9 mouse cellular contexts compared by ENCODE assay signal in genomic region chr11:4160758-4161480, GRCm38 (mm10). TPM values are rescaled to one million over a fixed set of nuclear protein-coding genes. Genes with fewer than 3 reads are reported as not detected.
A peak's percentile ranks its signal among the peaks of the same experiment; 100 is the strongest.
DNase-seq lines count a peak whose midpoint lies in the region; ATAC-seq and TF ChIP-seq lines count a peak whose summit lies in the region.
"Had no signal": no experiment of that assay in that cellular context is flagged by ENCODE, and none has a peak within 500 bp of the region (broad histone marks: within the 10 kb centered on the region; RNA-seq: fewer than 3 reads in every experiment).

No protein-coding gene starts in this region.

- peak overlapping the region; percentile 83 to 94; a peak in 3 of 4 replicates for H3K27ac ChIP-seq in heart, embryonic 14.5 days (replicated peaks in 1 of 2; ENCODE audit: control insufficient read depth in 1 of 2, insufficient read depth in 1 of 2, low read depth in 2 of 2, low read length in 2 of 2)
- H3K27ac ChIP-seq in ES-E14 (ENCODE audit: insufficient read depth, low read depth, low read length, poor library complexity, severe bottlenecking) (no peak overlapping the region), macrophage (peak overlapping the region; percentile 33)
- H3K27ac ChIP-seq in forebrain, embryonic 14.5 days (ENCODE audit: low read depth, low read length), result peak overlapping the region; percentile 89

- H3K27me3 ChIP-seq in heart, embryonic 14.5 days (ENCODE audit: control insufficient read depth, insufficient read depth, low read length), result no peaks in the 10 kb centered on the region
- no peaks in the 10 kb centered on the region for H3K27me3 ChIP-seq in forebrain, embryonic 14.5 days (replicated peaks; ENCODE audit: control insufficient read depth, insufficient read depth, low read length)
- H3K27me3 ChIP-seq: Patski had no signal

- ATAC-seq in heart, embryonic 14.5 days (ENCODE audit: insufficient number of reproducible peaks, insufficient read depth, low FRiP score, low read depth), result no peak
- ATAC-seq in forebrain, embryonic 14.5 days, result peak; percentile 6; the same call in 1 of the 2 replicates

- 6% methylated on average over 15 of the region's 15 CpGs for WGBS in heart, embryonic 14.5 days
- WGBS in forebrain, embryonic 14.5 days, result 8% methylated on average over 15 of the region's 15 CpGs
- WGBS in macrophage (ENCODE audit: missing documents), result 7% methylated on average over 15 of the region's 15 CpGs

- H3K4me1 ChIP-seq in heart, embryonic 14.5 days (ENCODE audit: control insufficient read depth in 2 of 2, insufficient read depth in 2 of 2, low read length in 2 of 2), result peaks cover 0 to 36% of the 10 kb centered on the region in 2 experiments; a peak in 2 of 4 replicates
- H3K4me1 ChIP-seq in ES-E14 (ENCODE audit: control insufficient read depth in 2 of 2, insufficient read depth in 2 of 2, low read length in 2 of 2, poor library complexity in 1 of 2), result peaks cover 0 to 2% of the 10 kb centered on the region in 2 experiments; a peak in 1 of 4 replicates
- H3K4me1 ChIP-seq in forebrain, embryonic 14.5 days (ENCODE audit: control insufficient read depth, insufficient read depth, low read length), result peaks cover 13% of the 10 kb centered on the region

- in situ Hi-C loops in ES-E14 (cut with MboI; ENCODE audit: low sequenced_read_pairs in 2 of 2, unreplicated experiment in 2 of 2), result no loop called here

- no peaks in the 10 kb centered on the region for H3K9me3 ChIP-seq in heart, embryonic 14.5 days (ENCODE audit: control insufficient read depth, low read length)
- no peaks in the 10 kb centered on the region for H3K9me3 ChIP-seq in ES-E14 (ENCODE audit: control insufficient read depth, insufficient read depth, low read depth, low read length)
- no peaks in the 10 kb centered on the region for H3K9me3 ChIP-seq in forebrain, embryonic 14.5 days (replicated peaks; ENCODE audit: control insufficient read depth, low read length)

- peak overlapping the region; percentile 74 to 91 for H3K4me3 ChIP-seq in heart, embryonic 14.5 days (ENCODE audit: control insufficient read depth in 1 of 2, insufficient read depth in 1 of 2, low read depth in 1 of 2, low read length in 2 of 2)
- peak overlapping the region; percentile 85 to 94 for H3K4me3 ChIP-seq in ES-E14 (ENCODE audit: insufficient read depth in 1 of 2, low read depth in 1 of 2, low read length in 2 of 2, poor library complexity in 1 of 2, severe bottlenecking in 1 of 2)
- H3K4me3 ChIP-seq in forebrain, embryonic 14.5 days (ENCODE audit: low read depth, low read length), result peak overlapping the region; percentile 90
- H3K4me3 ChIP-seq in macrophage (ENCODE audit: inconsistent target), result peak overlapping the region; percentile 75

- intact Hi-C loops in gastrocnemius, postnatal 14 days (cut with DNase I; ENCODE audit: low total_unique reads), result no loop called here

- DNase-seq in heart, adult 18-20 months, result no peak
- DNase-seq in ES-E14 (ENCODE audit: low read depth, low spot score), result no peak
- no peak for DNase-seq in forebrain, embryonic 14.5 days (ENCODE audit: low spot score)
- DNase-seq in frontal cortex, postnatal 10 days (ENCODE audit: low spot score in 2 of 2), result no peak
- DNase-seq in gastrocnemius, postnatal 14 days, result no peak
- DNase-seq in left cerebral cortex, adult 18-20 months (ENCODE audit: low spot score in 2 of 2), result no peak

- peak overlapping the region; percentile 91 for H3K4me2 ChIP-seq in heart, embryonic 14.5 days (ENCODE audit: low read length)
- H3K4me2 ChIP-seq in forebrain, embryonic 14.5 days (ENCODE audit: low read length), result peak overlapping the region; percentile 68

- peak overlapping the region; percentile 82 for H3K9ac ChIP-seq in heart, embryonic 14.5 days (ENCODE audit: low read length)
- peak overlapping the region; percentile 97 for H3K9ac ChIP-seq in ES-E14 (ENCODE audit: insufficient read depth, low read depth, low read length, poor library complexity, severe bottlenecking)
- peak overlapping the region; percentile 87 for H3K9ac ChIP-seq in forebrain, embryonic 14.5 days (ENCODE audit: low read length)

- peaks cover 53% of the 10 kb centered on the region for H3K79me2 ChIP-seq in macrophage (ENCODE audit: inconsistent target)

- peaks cover 51% of the 10 kb centered on the region for H3K36me3 ChIP-seq in heart, embryonic 14.5 days (ENCODE audit: control insufficient read depth, insufficient read depth, low read length)
- H3K36me3 ChIP-seq in ES-E14 (ENCODE audit: control insufficient read depth, insufficient read depth, low read length, poor library complexity, severe bottlenecking) (peaks cover 36% of the 10 kb centered on the region), macrophage (ENCODE audit: inconsistent target) (peaks cover 32% of the 10 kb centered on the region; the same call in 1 of the 2 replicates)
- H3K36me3 ChIP-seq in forebrain, embryonic 14.5 days (ENCODE audit: control insufficient read depth, insufficient read depth, low read length), result peaks cover 45% of the 10 kb centered on the region

TF ChIP-seq in ES-E14, 5 proteins besides CTCF, POLR2A, EP300 and RAD21 (continues in another document):
- TF ChIP-seq ZNF384 (IDR thresholded peaks at IDR 0.05; ENCODE audit: low read depth, low read length) (no peak), HCFC1 (IDR thresholded peaks at IDR 0.05; ENCODE audit: borderline replicate concordance, insufficient read depth, low read length) (no peak), MAFK (IDR thresholded peaks at IDR 0.05; ENCODE audit: insufficient read depth, low read depth, low read length) (no peak), ZC3H11A (IDR thresholded peaks at IDR 0.05; ENCODE audit: borderline replicate concordance, low read depth, low read length) (no peak)

RNA-seq across cellular contexts. Expression of gene Sf3a1, which starts 0.8 kb away (rescaled TPM):
- polyA plus RNA-seq in heart, embryonic 14.5 days (2014; fragmentation: Nextera tagmentation; extraction: Ambion mirVana), result 31.6 and 34.3 TPM in 2 replicates
- total RNA-seq in heart, adult 18-20 months (2021), result 10 to 100 TPM; 33.4 to 38.3 TPM
- 49.1 and 57.4 TPM in 2 replicates for total RNA-seq in ES-E14 (2012; rRNA removed)
- polyA plus RNA-seq in forebrain, embryonic 14.5 days (2014; fragmentation: Nextera tagmentation; extraction: Ambion mirVana), result 51.5 and 59.3 TPM in 2 replicates
- 10 to 100 TPM in 25 of 26 experiments, 1 to 10 TPM in 1; 8.0 to 47.6 (median 27.0) TPM for total RNA-seq in macrophage (2018; cell fraction: chromatin; rRNA removed)
- total RNA-seq in macrophage (2018; cell fraction: cytosol; rRNA removed), result 10 to 100 TPM; 17.8 to 30.3 (median 26.7) TPM
- 10 to 100 TPM; 10.2 to 39.1 (median 18.5) TPM for total RNA-seq in macrophage (2018; cell fraction: nucleus; rRNA removed)
- polyA plus RNA-seq in macrophage (2018), result 22.6 to 31.7 TPM (median 29.8 TPM) in 3 replicates
- 10 to 100 TPM; 17.1 to 22.8 TPM for total RNA-seq in gastrocnemius, postnatal 14 days (2021)
- total RNA-seq in left cerebral cortex, adult 18-20 months (2021), result 10 to 100 TPM; 73.1 to 74.1 TPM

RNA-seq across cellular contexts. Expression of gene Ccdc157, which starts 0.8 kb away (rescaled TPM):
- 3.0 and 3.2 TPM in 2 replicates for polyA plus RNA-seq in heart, embryonic 14.5 days (2014; fragmentation: Nextera tagmentation; extraction: Ambion mirVana)
- 1 to 10 TPM; 3.5 to 5.2 TPM for total RNA-seq in heart, adult 18-20 months (2021)
- total RNA-seq in ES-E14 (2012; rRNA removed), result 4.3 and 5.8 TPM in 2 replicates
- polyA plus RNA-seq in forebrain, embryonic 14.5 days (2014; fragmentation: Nextera tagmentation; extraction: Ambion mirVana), result 2.4 and 2.9 TPM in 2 replicates
- 1 to 10 TPM; 1.6 to 7.5 (median 5.4) TPM for total RNA-seq in macrophage (2018; cell fraction: chromatin; rRNA removed)
- 1 to 10 TPM in 9 of 26 experiments, under 1 TPM in 17; 0.38 to 1.4 (median 0.79) TPM for total RNA-seq in macrophage (2018; cell fraction: cytosol; rRNA removed)
- 1 to 10 TPM; 1.6 to 7.6 (median 3.6) TPM for total RNA-seq in macrophage (2018; cell fraction: nucleus; rRNA removed)
- 0.62 to 1.1 TPM (median 1.0 TPM) in 3 replicates for polyA plus RNA-seq in macrophage (2018)
- total RNA-seq in gastrocnemius, postnatal 14 days (2021), result 1 to 10 TPM; 3.3 to 5.6 TPM
- 10 to 100 TPM; 16.6 to 17.6 TPM for total RNA-seq in left cerebral cortex, adult 18-20 months (2021)

RNA-seq across cellular contexts. Expression of gene Tbc1d10a, which starts 25.7 kb away (rescaled TPM):
- 10.0 and 10.3 TPM in 2 replicates for polyA plus RNA-seq in heart, embryonic 14.5 days (2014; fragmentation: Nextera tagmentation; extraction: Ambion mirVana)
- total RNA-seq in heart, adult 18-20 months (2021), result 10 to 100 TPM; 11.5 to 11.9 TPM
- 40.9 and 45.7 TPM in 2 replicates for total RNA-seq in ES-E14 (2012; rRNA removed)
- 13.3 and 18.3 TPM in 2 replicates for polyA plus RNA-seq in forebrain, embryonic 14.5 days (2014; fragmentation: Nextera tagmentation; extraction: Ambion mirVana)
- total RNA-seq in macrophage (2018; cell fraction: chromatin; rRNA removed), result 10 to 100 TPM; 20.1 to 91.9 (median 38.6) TPM
- total RNA-seq in macrophage (2018; cell fraction: cytosol; rRNA removed), result 10 to 100 TPM in 25 of 26 experiments, 1 to 10 TPM in 1; 9.3 to 29.4 (median 18.4) TPM
- total RNA-seq in macrophage (2018; cell fraction: nucleus; rRNA removed), result 10 to 100 TPM; 14.5 to 65.4 (median 28.4) TPM
- polyA plus RNA-seq in macrophage (2018), result 9.4 to 23.8 TPM (median 16.5 TPM) in 3 replicates
- 1 to 10 TPM; 5.3 to 5.4 TPM for total RNA-seq in gastrocnemius, postnatal 14 days (2021)
- total RNA-seq in left cerebral cortex, adult 18-20 months (2021), result 10 to 100 TPM; 30.5 to 30.7 TPM

RNA-seq across cellular contexts. Expression of gene Rnf215, which starts 25.9 kb away (rescaled TPM):
- polyA plus RNA-seq in heart, embryonic 14.5 days (2014; fragmentation: Nextera tagmentation; extraction: Ambion mirVana), result 20.6 and 21.2 TPM in 2 replicates
- 10 to 100 TPM; 11.6 to 13.5 TPM for total RNA-seq in heart, adult 18-20 months (2021)
- 19.5 and 28.8 TPM in 2 replicates for total RNA-seq in ES-E14 (2012; rRNA removed)
- 44.3 and 45.5 TPM in 2 replicates for polyA plus RNA-seq in forebrain, embryonic 14.5 days (2014; fragmentation: Nextera tagmentation; extraction: Ambion mirVana)
- total RNA-seq in macrophage (2018; cell fraction: chromatin; rRNA removed), result 10 to 100 TPM; 29.1 to 75.9 (median 51.8) TPM
- total RNA-seq in macrophage (2018; cell fraction: cytosol; rRNA removed), result 10 to 100 TPM in 19 of 26 experiments, 1 to 10 TPM in 7; 6.4 to 19.5 (median 11.9) TPM
- total RNA-seq in macrophage (2018; cell fraction: nucleus; rRNA removed), result 10 to 100 TPM; 19.0 to 56.4 (median 38.0) TPM
- polyA plus RNA-seq in macrophage (2018), result 7.0 to 14.0 TPM (median 11.5 TPM) in 3 replicates
- total RNA-seq in gastrocnemius, postnatal 14 days (2021), result 1 to 10 TPM; 6.3 to 8.7 TPM
- 10 to 100 TPM; 27.1 to 30.8 TPM for total RNA-seq in left cerebral cortex, adult 18-20 months (2021)

RNA-seq across cellular contexts. Expression of gene Sec14l2, which starts 37.7 kb away (rescaled TPM):
- polyA plus RNA-seq in heart, embryonic 14.5 days (2014; fragmentation: Nextera tagmentation; extraction: Ambion mirVana), result 0.58 TPM in 2 replicates
- total RNA-seq in heart, adult 18-20 months (2021), result under 1 TPM; 0.44 to 0.87 TPM
- 7.9 and 9.0 TPM in 2 replicates for total RNA-seq in ES-E14 (2012; rRNA removed)
- polyA plus RNA-seq in forebrain, embryonic 14.5 days (2014; fragmentation: Nextera tagmentation; extraction: Ambion mirVana), result 1.1 and 1.4 TPM in 2 replicates
- total RNA-seq in macrophage (2018; cell fraction: chromatin; rRNA removed), result 1 to 10 TPM in 7 of 26 experiments, under 1 TPM in 12, not detected in 7; 0.32 to 3.8 (median 0.67) TPM
- under 1 TPM in 23 of 26 experiments, not detected in 3; 0.04 to 0.34 (median 0.11) TPM for total RNA-seq in macrophage (2018; cell fraction: cytosol; rRNA removed)
- 1 to 10 TPM in 2 of 26 experiments, under 1 TPM in 8, not detected in 16; 0.20 to 4.6 (median 0.38) TPM for total RNA-seq in macrophage (2018; cell fraction: nucleus; rRNA removed)
- 0.12 to 0.22 TPM (median 0.15 TPM) in 3 replicates for polyA plus RNA-seq in macrophage (2018)
- under 1 TPM; 0.95 to 0.96 TPM for total RNA-seq in gastrocnemius, postnatal 14 days (2021)
- total RNA-seq in left cerebral cortex, adult 18-20 months (2021), result 10 to 100 TPM; 39.6 to 40.9 TPM
